Mouse (Mus musculus): ENCODE results near the gene Ikzf2. TPM values are rescaled to one million over a fixed set of nuclear protein-coding genes. Genes with fewer than 3 reads are reported as not detected.
A peak's percentile ranks its signal among the peaks of the same experiment; 100 is the strongest.

Gene Ikzf2
- polyA plus RNA-seq, 1 experiment from 2014 or later, result 1.7 TPM

DNA sequence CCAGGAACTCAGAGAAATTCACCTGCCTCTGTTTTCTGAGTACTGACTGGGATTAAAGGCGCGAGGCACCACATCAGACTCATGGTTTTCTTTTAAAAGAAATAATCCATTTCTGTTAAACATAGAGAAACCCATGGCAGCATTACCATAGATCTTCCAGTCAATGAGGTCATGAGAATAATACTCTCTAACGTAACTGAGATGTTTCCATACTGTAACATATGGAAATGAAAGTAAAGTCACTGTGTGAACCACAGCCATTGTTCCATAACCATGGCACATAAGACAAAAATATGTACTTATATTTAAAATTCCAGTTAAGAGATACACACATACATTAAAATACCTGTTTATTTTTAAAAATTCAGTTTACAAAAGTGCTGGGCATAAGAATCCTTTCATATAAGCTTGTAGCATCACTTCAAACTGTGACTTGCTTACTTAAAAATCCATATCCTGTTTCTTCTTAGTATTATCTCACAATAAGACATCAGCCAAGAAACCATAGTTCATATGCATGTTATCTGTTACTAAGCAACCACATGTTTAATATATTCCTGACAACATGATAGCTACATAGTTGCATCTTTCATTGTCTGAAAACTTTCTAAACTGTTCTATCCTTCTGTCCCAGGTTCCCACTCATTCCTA lies 16.6 kb upstream of the Ikzf2 start:
- DNase-seq (ENCODE audit: low spot score) (no peak), ATAC-seq (replicated peaks; ENCODE audit: low FRiP score, low read depth) (no peak)
- no peak overlapping the region for H3K4me2 ChIP-seq (ENCODE audit: low read length)
- no peak overlapping the region for H3K4me3 ChIP-seq (replicated peaks; ENCODE audit: low read depth, low read length)
- TF ChIP-seq CTCF (IDR thresholded peaks at IDR 0.05; ENCODE audit: low read depth), result no peak
- no peak overlapping the region for H3K27ac ChIP-seq
- H3K36me3 ChIP-seq (ENCODE audit: insufficient read depth, low read length), result no peaks in the 10 kb centered on the region
- no peaks in the 10 kb centered on the region for H3K4me1 ChIP-seq (replicated peaks; ENCODE audit: insufficient read depth, low read length)
- H3K27me3 ChIP-seq (ENCODE audit: insufficient read depth, low read length), result no peaks in the 10 kb centered on the region
- no peak overlapping the region for H3K9ac ChIP-seq (ENCODE audit: low read depth, low read length)
- H3K9me3 ChIP-seq (replicated peaks; ENCODE audit: low read length), result no peaks in the 10 kb centered on the region
- WGBS, result 97% methylated on average over 3 of the region's 3 CpGs

DNA sequence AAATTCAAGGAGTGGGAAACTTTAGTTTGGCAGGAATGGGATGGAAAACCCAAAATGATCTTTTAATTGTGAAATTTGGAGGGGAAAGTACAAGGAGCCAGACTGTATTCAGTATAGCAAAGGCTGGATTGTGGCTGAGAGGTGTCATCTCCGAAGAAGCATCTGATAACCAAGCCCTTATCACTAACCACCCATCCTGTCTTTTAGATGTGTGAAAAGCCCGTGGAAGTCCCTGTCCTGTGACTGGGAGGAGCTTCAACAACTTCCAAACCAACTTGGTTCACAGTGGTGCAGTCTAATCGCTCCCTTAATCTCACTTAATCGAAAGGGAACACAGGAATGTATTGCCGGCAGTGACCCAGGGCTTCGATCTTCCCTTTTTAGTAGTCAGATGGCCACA lies 4.9 kb upstream of the Ikzf2 start:
- DNase-seq (ENCODE audit: low spot score) (no peak), ATAC-seq (replicated peaks; ENCODE audit: low FRiP score, low read depth) (no peak)
- WGBS, result 76% methylated on average over 6 of the region's 6 CpGs
- no peak for TF ChIP-seq CTCF (IDR thresholded peaks at IDR 0.05; ENCODE audit: low read depth)
- Histone ChIP-seq H3K4me2 (ENCODE audit: low read length) (no peak overlapping the region), H3K4me3 (replicated peaks; ENCODE audit: low read depth, low read length) (no peak overlapping the region), H3K4me1 (replicated peaks; ENCODE audit: insufficient read depth, low read length) (0 out of 2 replicates have a peak, but pooled peaks cover 2% of the 10 kb centered on the region), H3K27ac (no peak overlapping the region), H3K9me3 (replicated peaks; ENCODE audit: low read length) (no peaks in the 10 kb centered on the region), H3K9ac (ENCODE audit: low read depth, low read length) (no peak overlapping the region), H3K36me3 (ENCODE audit: insufficient read depth, low read length) (no peaks in the 10 kb centered on the region), H3K27me3 (ENCODE audit: insufficient read depth, low read length) (no peaks in the 10 kb centered on the region)

DNA sequence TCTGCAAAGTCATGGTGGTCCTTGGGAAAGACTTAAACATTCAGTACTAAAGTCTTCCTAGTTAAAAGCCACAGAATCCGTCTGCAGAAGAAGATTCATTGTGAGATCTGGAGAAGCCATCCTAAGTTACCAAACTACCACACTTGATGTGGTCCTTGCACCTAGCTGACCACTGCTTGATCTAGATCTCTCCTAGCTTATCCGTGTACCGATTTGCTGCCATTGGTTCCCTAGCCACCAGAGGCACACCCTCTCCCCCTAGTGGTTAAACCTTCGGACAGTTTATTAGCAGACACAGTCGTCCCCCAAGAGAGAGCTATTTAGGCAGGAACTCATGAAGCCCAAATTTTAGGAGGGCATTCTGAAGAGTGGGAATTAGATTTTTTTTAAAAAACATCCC lies 1.9 kb upstream of the Ikzf2 start:
- H3K4me1 ChIP-seq (replicated peaks; ENCODE audit: insufficient read depth, low read length), result 0 out of 2 replicates have a peak, but pooled peaks cover 2% of the 10 kb centered on the region
- DNase-seq (ENCODE audit: low spot score) (peak; percentile 92), ATAC-seq (replicated peaks; ENCODE audit: low FRiP score, low read depth) (peak; percentile 34; the same call in 1 of the 2 replicates)
- H3K4me2 ChIP-seq (ENCODE audit: low read length), result peak overlapping the region; percentile 34
- H3K27me3 ChIP-seq (ENCODE audit: insufficient read depth, low read length), result no peaks in the 10 kb centered on the region
- H3K4me3 ChIP-seq (replicated peaks; ENCODE audit: low read depth, low read length), result no peak overlapping the region
- H3K36me3 ChIP-seq (ENCODE audit: insufficient read depth, low read length), result no peaks in the 10 kb centered on the region
- under 1% methylated on average over 5 of the region's 5 CpGs for WGBS
- no peaks in the 10 kb centered on the region for H3K9me3 ChIP-seq (replicated peaks; ENCODE audit: low read length)
- H3K9ac ChIP-seq (ENCODE audit: low read depth, low read length), result no peak overlapping the region
- peak; percentile 91 for TF ChIP-seq CTCF (IDR thresholded peaks at IDR 0.05; ENCODE audit: low read depth)
- H3K27ac ChIP-seq, result no peak overlapping the region

DNA sequence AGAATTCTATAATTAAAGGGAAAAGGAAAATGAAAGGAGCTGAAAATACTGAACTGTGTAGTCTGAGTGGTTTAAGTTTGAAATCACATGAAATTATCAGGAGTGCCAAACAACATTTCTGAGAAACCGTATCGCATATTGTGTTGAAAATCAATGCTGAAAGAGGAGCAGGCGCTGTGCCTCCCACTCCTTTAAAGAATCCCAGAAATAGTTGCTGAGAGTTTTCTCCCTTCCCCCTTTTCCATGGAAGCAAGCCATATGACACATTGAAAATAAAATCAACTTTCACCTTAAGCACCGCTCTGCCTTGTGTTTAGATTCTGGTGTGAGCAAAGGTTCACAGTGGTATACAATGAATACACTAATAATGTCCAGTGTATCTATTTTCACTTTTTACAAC lies 1.1 kb upstream of the Ikzf2 start:
- H3K27me3 ChIP-seq (ENCODE audit: insufficient read depth, low read length), result no peaks in the 10 kb centered on the region
- no peaks in the 10 kb centered on the region for H3K36me3 ChIP-seq (ENCODE audit: insufficient read depth, low read length)
- 0 out of 2 replicates have a peak, but pooled peaks cover 2% of the 10 kb centered on the region for H3K4me1 ChIP-seq (replicated peaks; ENCODE audit: insufficient read depth, low read length)
- peak overlapping the region; percentile 63; the same call in 1 of the 2 replicates for H3K9ac ChIP-seq (ENCODE audit: low read depth, low read length)
- 14% methylated on average over 4 of the region's 4 CpGs for WGBS
- H3K4me3 ChIP-seq (replicated peaks; ENCODE audit: low read depth, low read length), result peak overlapping the region; percentile 66
- TF ChIP-seq CTCF (IDR thresholded peaks at IDR 0.05; ENCODE audit: low read depth), result no peak
- no peaks in the 10 kb centered on the region for H3K9me3 ChIP-seq (replicated peaks; ENCODE audit: low read length)
- ATAC-seq (replicated peaks; ENCODE audit: low FRiP score, low read depth) (no peak), DNase-seq (ENCODE audit: low spot score) (peak; percentile 15)
- peak overlapping the region; percentile 63 for H3K4me2 ChIP-seq (ENCODE audit: low read length)
- peak overlapping the region; percentile 81; the same call in 1 of the 2 replicates for H3K27ac ChIP-seq

DNA sequence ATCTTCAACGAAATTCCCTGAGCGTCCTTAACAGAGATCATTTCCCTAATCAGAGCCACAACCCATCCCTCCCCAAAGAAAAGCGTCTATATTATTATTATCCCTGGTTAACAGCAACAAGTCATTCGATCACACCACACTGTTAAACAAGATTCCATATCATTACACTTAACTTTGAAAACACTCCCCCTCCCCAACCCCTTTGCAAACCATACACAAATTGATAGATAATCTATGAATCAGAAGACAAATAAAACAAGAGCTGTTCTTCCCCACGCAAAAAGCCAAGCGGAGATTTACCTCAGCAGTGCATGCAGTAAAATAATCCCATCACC lies 337 bp downstream of the Ikzf2 start:
- Histone ChIP-seq H3K27ac (peak overlapping the region; percentile 81), H3K4me3 (replicated peaks; ENCODE audit: low read depth, low read length) (peak overlapping the region; percentile 66), H3K9me3 (replicated peaks; ENCODE audit: low read length) (no peaks in the 10 kb centered on the region), H3K36me3 (ENCODE audit: insufficient read depth, low read length) (no peaks in the 10 kb centered on the region), H3K27me3 (ENCODE audit: insufficient read depth, low read length) (no peaks in the 10 kb centered on the region), H3K9ac (ENCODE audit: low read depth, low read length) (peak overlapping the region; percentile 63), H3K4me1 (replicated peaks; ENCODE audit: insufficient read depth, low read length) (0 out of 2 replicates have a peak, but pooled peaks cover 2% of the 10 kb centered on the region), H3K4me2 (ENCODE audit: low read length) (peak overlapping the region; percentile 63)
- ATAC-seq (replicated peaks; ENCODE audit: low FRiP score, low read depth), result no peak
- TF ChIP-seq CTCF (IDR thresholded peaks at IDR 0.05; ENCODE audit: low read depth), result no peak
- DNase-seq (ENCODE audit: low spot score), result peak; percentile 12
- 0% methylated on average over 6 of the region's 6 CpGs for WGBS

DNA sequence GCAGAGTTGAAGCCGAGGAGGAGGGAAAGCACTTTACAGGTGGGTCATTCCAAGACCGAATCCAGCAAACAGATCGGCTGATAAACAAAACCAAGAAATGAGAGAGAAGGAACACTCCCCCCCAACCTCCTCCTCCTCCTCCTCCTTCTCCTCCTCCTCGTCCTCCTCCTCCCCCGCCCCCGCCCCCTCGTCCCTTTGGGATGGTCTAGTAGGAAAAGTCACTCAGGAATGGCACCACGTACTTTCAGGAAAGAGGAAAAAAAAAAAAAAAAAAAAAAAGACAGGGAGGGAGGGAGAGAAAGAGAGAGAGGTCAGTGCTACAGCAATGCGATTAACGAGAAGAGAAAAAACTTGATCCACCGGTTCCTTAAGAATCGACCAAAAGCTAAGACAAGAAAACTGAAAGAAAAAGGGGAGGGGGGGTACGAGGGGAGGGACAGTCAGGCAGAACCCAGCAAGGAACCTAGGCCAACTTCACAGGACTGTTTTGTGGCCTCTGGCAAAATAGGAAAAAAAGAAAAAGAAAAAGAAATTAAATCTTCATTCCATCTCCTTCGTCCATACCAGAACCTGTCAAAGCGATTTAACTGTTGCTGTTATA lies 1.1 kb downstream of the Ikzf2 start:
- under 1% methylated on average over 12 of the region's 15 CpGs for WGBS
- no peaks in the 10 kb centered on the region for H3K27me3 ChIP-seq (ENCODE audit: insufficient read depth, low read length)
- H3K27ac ChIP-seq, result peak overlapping the region; percentile 60
- H3K36me3 ChIP-seq (ENCODE audit: insufficient read depth, low read length), result no peaks in the 10 kb centered on the region
- TF ChIP-seq CTCF (IDR thresholded peaks at IDR 0.05; ENCODE audit: low read depth), result no peak
- DNase-seq (ENCODE audit: low spot score) (peak; percentile 38), ATAC-seq (replicated peaks; ENCODE audit: low FRiP score, low read depth) (no peak)
- H3K9me3 ChIP-seq (replicated peaks; ENCODE audit: low read length), result no peaks in the 10 kb centered on the region
- H3K4me2 ChIP-seq (ENCODE audit: low read length), result peak overlapping the region; percentile 63
- 0 out of 2 replicates have a peak, but pooled peaks cover 2% of the 10 kb centered on the region for H3K4me1 ChIP-seq (replicated peaks; ENCODE audit: insufficient read depth, low read length)
- peak overlapping the region; percentile 47; the same call in 1 of the 2 replicates for H3K9ac ChIP-seq (ENCODE audit: low read depth, low read length)
- peak overlapping the region; percentile 66 for H3K4me3 ChIP-seq (replicated peaks; ENCODE audit: low read depth, low read length)

Data from kidney, postnatal 0 days (tissue).